Mouse (Mus musculus): Measurements from ENCODE around the gene Tmem132d. TPM values are rescaled to one million over a fixed set of nuclear protein-coding genes. Genes with fewer than 3 reads are reported as not detected.

The Tmem132d gene
- polyA plus RNA-seq, 1 experiment from 2014 or later, result 4.1 TPM

GRCm38 (mm10) chr5:127911603-127912002, 521.3 kb downstream of the Tmem132d start:
- H3K36me3 ChIP-seq (ENCODE audit: control insufficient read depth, insufficient read depth, low read length), result no peaks in the 10 kb centered on the region
- WGBS, result 84% methylated on average over 3 of the region's 3 CpGs
- H3K9me3 ChIP-seq (ENCODE audit: control insufficient read depth, low read length), result no peaks in the 10 kb centered on the region
- ATAC-seq (ENCODE audit: low FRiP score, low TSS enrichment) (no peak), DNase-seq (no peak)
- no peak overlapping the region for H3K4me2 ChIP-seq (ENCODE audit: low read length)
- no peak overlapping the region for H3K9ac ChIP-seq (replicated peaks; ENCODE audit: low read length)
- H3K27me3 ChIP-seq (ENCODE audit: control insufficient read depth, insufficient read depth, low read length), result no peaks in the 10 kb centered on the region
- no peaks in the 10 kb centered on the region for H3K4me1 ChIP-seq (ENCODE audit: control insufficient read depth, insufficient read depth, low read length)
- no peak overlapping the region for H3K4me3 ChIP-seq (replicated peaks; ENCODE audit: low read depth, low read length)
- H3K27ac ChIP-seq (replicated peaks; ENCODE audit: low read depth, low read length), result no peak overlapping the region

GRCm38 (mm10) chr5:127910356-127910755, 522.5 kb downstream of the Tmem132d start:
- no peak overlapping the region for H3K9ac ChIP-seq (replicated peaks; ENCODE audit: low read length)
- no peak overlapping the region for H3K4me3 ChIP-seq (replicated peaks; ENCODE audit: low read depth, low read length)
- no peak overlapping the region for H3K27ac ChIP-seq (replicated peaks; ENCODE audit: low read depth, low read length)
- no peaks in the 10 kb centered on the region for H3K9me3 ChIP-seq (ENCODE audit: control insufficient read depth, low read length)
- no peaks in the 10 kb centered on the region for H3K27me3 ChIP-seq (ENCODE audit: control insufficient read depth, insufficient read depth, low read length)
- 56% methylated on average over 2 of the region's 2 CpGs for WGBS
- no peaks in the 10 kb centered on the region for H3K4me1 ChIP-seq (ENCODE audit: control insufficient read depth, insufficient read depth, low read length)
- no peak for ATAC-seq (ENCODE audit: low FRiP score, low TSS enrichment)
- DNase-seq, result no peak
- no peak overlapping the region for H3K4me2 ChIP-seq (ENCODE audit: low read length)
- H3K36me3 ChIP-seq (ENCODE audit: control insufficient read depth, insufficient read depth, low read length), result no peaks in the 10 kb centered on the region

- no peak overlapping the region for H3K4me3 ChIP-seq (replicated peaks; ENCODE audit: low read depth, low read length)
- H3K27ac ChIP-seq (replicated peaks; ENCODE audit: low read depth, low read length), result no peak overlapping the region
- no peaks in the 10 kb centered on the region for H3K4me1 ChIP-seq (ENCODE audit: control insufficient read depth, insufficient read depth, low read length)
- no peak for ATAC-seq (ENCODE audit: low FRiP score, low TSS enrichment)
- 87% methylated on average over 1 of the region's 1 CpGs for WGBS
- H3K36me3 ChIP-seq (ENCODE audit: control insufficient read depth, insufficient read depth, low read length), result no peaks in the 10 kb centered on the region
- H3K9ac ChIP-seq (replicated peaks; ENCODE audit: low read length), result no peak overlapping the region
- no peak overlapping the region for H3K4me2 ChIP-seq (ENCODE audit: low read length)
- no peaks in the 10 kb centered on the region for H3K27me3 ChIP-seq (ENCODE audit: control insufficient read depth, insufficient read depth, low read length)
- no peak for DNase-seq
- H3K9me3 ChIP-seq (ENCODE audit: control insufficient read depth, low read length), result no peaks in the 10 kb centered on the region
Observed at GRCm38 (mm10) chr5:127895176-127895575, 537.7 kb downstream of the Tmem132d start.

DNA sequence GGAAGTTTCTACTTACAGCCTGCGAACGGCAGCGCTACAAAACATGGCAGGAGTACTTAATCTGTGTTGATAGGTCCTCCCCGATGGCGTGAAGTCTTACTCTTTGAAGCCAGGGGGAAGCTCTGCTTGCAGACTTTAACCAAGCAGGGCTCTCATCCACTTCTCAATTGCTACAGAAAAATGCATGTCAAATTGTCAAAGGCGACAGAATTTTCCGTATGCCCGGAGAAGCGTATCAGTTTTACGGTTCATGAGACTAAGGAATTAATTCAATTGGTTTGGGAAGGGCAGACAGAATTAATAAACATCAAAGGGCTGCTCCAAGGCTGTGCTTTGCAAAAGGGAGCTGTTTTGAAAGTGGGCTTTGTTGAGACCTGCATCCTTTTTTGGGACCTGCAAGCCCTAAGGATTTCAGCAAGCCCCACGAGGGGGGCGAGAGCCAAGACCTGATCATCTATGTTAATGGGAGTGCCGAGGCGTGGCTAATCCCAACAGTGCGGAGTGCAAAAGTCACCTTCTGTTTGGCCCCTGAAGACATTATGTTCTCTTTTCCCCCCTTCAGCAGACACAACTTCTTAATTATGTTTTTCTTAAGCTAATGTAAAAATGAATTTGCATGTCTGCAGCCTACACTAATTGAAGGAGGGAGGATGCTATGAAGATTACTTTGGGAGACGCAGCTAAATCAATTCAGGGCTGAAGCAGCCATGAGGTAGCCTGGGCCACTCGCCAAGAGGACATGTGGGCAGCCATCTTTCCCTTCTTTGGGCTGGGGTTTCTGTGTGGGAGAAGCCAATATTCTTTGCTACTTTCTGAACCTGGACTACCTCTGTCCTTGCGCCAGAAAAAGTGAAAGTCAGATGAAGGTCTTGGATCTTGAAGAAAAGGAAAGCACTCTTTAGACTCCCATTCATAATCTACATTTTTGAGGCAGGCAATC, 547.0 kb downstream of the Tmem132d start:
- no peaks in the 10 kb centered on the region for H3K4me1 ChIP-seq (ENCODE audit: control insufficient read depth, insufficient read depth, low read length)
- ATAC-seq (ENCODE audit: low FRiP score, low TSS enrichment) (peak; percentile 72; the same call in 1 of the 2 replicates), DNase-seq (peak; percentile 73)
- 0 out of 2 replicates have a peak overlapping the region, but pooled peaks have one; percentile 13 for H3K27ac ChIP-seq (replicated peaks; ENCODE audit: low read depth, low read length)
- no peak overlapping the region for H3K4me3 ChIP-seq (replicated peaks; ENCODE audit: low read depth, low read length)
- no peaks in the 10 kb centered on the region for H3K27me3 ChIP-seq (ENCODE audit: control insufficient read depth, insufficient read depth, low read length)
- peaks cover 4% of the 10 kb centered on the region; the same call in 1 of the 2 replicates for H3K9me3 ChIP-seq (ENCODE audit: control insufficient read depth, low read length)
- WGBS, result 22% methylated on average over 18 of the region's 18 CpGs
- 0 out of 2 replicates have a peak overlapping the region, but pooled peaks have one; percentile 5 for H3K4me2 ChIP-seq (ENCODE audit: low read length)
- no peak overlapping the region for H3K9ac ChIP-seq (replicated peaks; ENCODE audit: low read length)
- H3K36me3 ChIP-seq (ENCODE audit: control insufficient read depth, insufficient read depth, low read length), result no peaks in the 10 kb centered on the region

DNA sequence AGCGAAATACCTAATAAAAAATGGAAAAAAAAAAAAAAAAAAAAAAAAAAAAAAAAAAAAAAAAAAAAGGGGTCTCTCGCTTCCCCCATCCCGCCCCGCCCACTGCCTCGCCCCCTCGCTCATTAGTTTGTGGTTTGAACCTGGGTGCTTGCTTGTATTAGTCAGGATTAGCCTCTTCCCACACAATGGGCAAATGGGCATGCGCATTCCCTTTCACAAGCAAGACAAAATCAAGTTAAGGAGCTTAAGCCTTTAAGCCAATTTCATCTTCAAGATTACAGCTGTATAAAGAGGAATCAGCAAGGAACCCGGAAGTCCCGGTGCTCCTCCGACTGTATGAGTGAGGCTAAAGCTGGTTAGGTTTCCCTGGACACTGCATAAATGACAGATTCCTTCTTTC, 549.9 kb downstream of the Tmem132d start:
- no peak overlapping the region for H3K9ac ChIP-seq (replicated peaks; ENCODE audit: low read length)

GRCm38 (mm10) chr5:127874461-127874860, 558.4 kb downstream of the Tmem132d start:
- Histone ChIP-seq H3K4me2 (ENCODE audit: low read length) (no peak overlapping the region), H3K9ac (replicated peaks; ENCODE audit: low read length) (no peak overlapping the region), H3K9me3 (ENCODE audit: control insufficient read depth, low read length) (no peaks in the 10 kb centered on the region), H3K4me1 (ENCODE audit: control insufficient read depth, insufficient read depth, low read length) (no peaks in the 10 kb centered on the region), H3K36me3 (ENCODE audit: control insufficient read depth, insufficient read depth, low read length) (no peaks in the 10 kb centered on the region), H3K4me3 (replicated peaks; ENCODE audit: low read depth, low read length) (no peak overlapping the region), H3K27ac (replicated peaks; ENCODE audit: low read depth, low read length) (no peak overlapping the region), H3K27me3 (ENCODE audit: control insufficient read depth, insufficient read depth, low read length) (no peaks in the 10 kb centered on the region)
- ATAC-seq (ENCODE audit: low FRiP score, low TSS enrichment) (no peak), DNase-seq (no peak)
- WGBS, result 65% methylated on average over 6 of the region's 6 CpGs

More for the DNA sequence above, 549.9 kb downstream of the Tmem132d start:
- Histone ChIP-seq H3K4me2 (ENCODE audit: low read length) (no peak overlapping the region), H3K4me1 (ENCODE audit: control insufficient read depth, insufficient read depth, low read length) (no peaks in the 10 kb centered on the region), H3K4me3 (replicated peaks; ENCODE audit: low read depth, low read length) (no peak overlapping the region), H3K36me3 (ENCODE audit: control insufficient read depth, insufficient read depth, low read length) (no peaks in the 10 kb centered on the region), H3K27ac (replicated peaks; ENCODE audit: low read depth, low read length) (no peak overlapping the region), H3K9me3 (ENCODE audit: control insufficient read depth, low read length) (peaks cover 4% of the 10 kb centered on the region; the same call in 1 of the 2 replicates), H3K27me3 (ENCODE audit: control insufficient read depth, insufficient read depth, low read length) (no peaks in the 10 kb centered on the region)
- 36% methylated on average over 9 of the region's 10 CpGs for WGBS
- DNase-seq (peak; percentile 49), ATAC-seq (ENCODE audit: low FRiP score, low TSS enrichment) (no peak)

GRCm38 (mm10) chr5:127865157-127865556, 567.7 kb downstream of the Tmem132d start:
- no peak for ATAC-seq (ENCODE audit: low FRiP score, low TSS enrichment)
- Histone ChIP-seq H3K4me2 (ENCODE audit: low read length) (no peak overlapping the region), H3K4me3 (replicated peaks; ENCODE audit: low read depth, low read length) (no peak overlapping the region), H3K9me3 (ENCODE audit: control insufficient read depth, low read length) (no peaks in the 10 kb centered on the region), H3K9ac (replicated peaks; ENCODE audit: low read length) (no peak overlapping the region), H3K4me1 (ENCODE audit: control insufficient read depth, insufficient read depth, low read length) (no peaks in the 10 kb centered on the region), H3K27ac (replicated peaks; ENCODE audit: low read depth, low read length) (no peak overlapping the region), H3K27me3 (ENCODE audit: control insufficient read depth, insufficient read depth, low read length) (no peaks in the 10 kb centered on the region), H3K36me3 (ENCODE audit: control insufficient read depth, insufficient read depth, low read length) (no peaks in the 10 kb centered on the region)
- DNase-seq, result no peak
- WGBS, result 91% methylated on average over 6 of the region's 6 CpGs

- Histone ChIP-seq H3K4me3 (replicated peaks; ENCODE audit: low read depth, low read length) (no peak overlapping the region), H3K27me3 (ENCODE audit: control insufficient read depth, insufficient read depth, low read length) (no peaks in the 10 kb centered on the region), H3K9me3 (ENCODE audit: control insufficient read depth, low read length) (no peaks in the 10 kb centered on the region), H3K27ac (replicated peaks; ENCODE audit: low read depth, low read length) (no peak overlapping the region), H3K4me2 (ENCODE audit: low read length) (no peak overlapping the region), H3K4me1 (ENCODE audit: control insufficient read depth, insufficient read depth, low read length) (no peaks in the 10 kb centered on the region), H3K36me3 (ENCODE audit: control insufficient read depth, insufficient read depth, low read length) (no peaks in the 10 kb centered on the region), H3K9ac (replicated peaks; ENCODE audit: low read length) (no peak overlapping the region)
- no peak for ATAC-seq (ENCODE audit: low FRiP score, low TSS enrichment)
- DNase-seq, result no peak
- WGBS, result 84% methylated on average over 2 of the region's 2 CpGs
Observed at GRCm38 (mm10) chr5:127859719-127860118, 573.2 kb downstream of the Tmem132d start.

DNA sequence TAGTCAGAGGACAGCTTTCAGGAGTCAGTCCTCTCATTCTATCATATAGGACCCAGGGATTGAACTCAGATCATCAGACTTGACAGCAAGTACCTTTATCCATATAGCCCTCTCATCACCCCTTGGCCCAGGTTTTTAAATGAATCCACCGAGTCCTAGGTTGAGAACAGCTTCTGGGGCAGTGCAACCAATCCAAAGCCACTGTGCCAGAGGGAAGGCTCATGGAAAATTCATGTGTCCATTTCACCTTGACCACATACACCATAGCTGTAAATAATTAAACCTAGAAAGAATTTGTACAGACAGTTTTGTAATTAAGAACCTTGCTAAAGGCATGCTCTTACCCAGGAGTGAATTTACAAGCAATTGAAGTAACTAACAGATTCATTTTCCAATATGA, 580.6 kb downstream of the Tmem132d start:
- Histone ChIP-seq H3K27me3 (ENCODE audit: control insufficient read depth, insufficient read depth, low read length) (no peaks in the 10 kb centered on the region), H3K4me3 (replicated peaks; ENCODE audit: low read depth, low read length) (no peak overlapping the region), H3K9me3 (ENCODE audit: control insufficient read depth, low read length) (no peaks in the 10 kb centered on the region), H3K4me2 (ENCODE audit: low read length) (no peak overlapping the region), H3K4me1 (ENCODE audit: control insufficient read depth, insufficient read depth, low read length) (no peaks in the 10 kb centered on the region), H3K27ac (replicated peaks; ENCODE audit: low read depth, low read length) (no peak overlapping the region), H3K36me3 (ENCODE audit: control insufficient read depth, insufficient read depth, low read length) (no peaks in the 10 kb centered on the region), H3K9ac (replicated peaks; ENCODE audit: low read length) (no peak overlapping the region)
- ATAC-seq (ENCODE audit: low FRiP score, low TSS enrichment) (no peak), DNase-seq (no peak)
- 91% methylated on average over 1 of the region's 1 CpGs for WGBS
